Mouse (Mus musculus): ENCODE results near the gene Cog5.

Gene Cog5

DNA sequence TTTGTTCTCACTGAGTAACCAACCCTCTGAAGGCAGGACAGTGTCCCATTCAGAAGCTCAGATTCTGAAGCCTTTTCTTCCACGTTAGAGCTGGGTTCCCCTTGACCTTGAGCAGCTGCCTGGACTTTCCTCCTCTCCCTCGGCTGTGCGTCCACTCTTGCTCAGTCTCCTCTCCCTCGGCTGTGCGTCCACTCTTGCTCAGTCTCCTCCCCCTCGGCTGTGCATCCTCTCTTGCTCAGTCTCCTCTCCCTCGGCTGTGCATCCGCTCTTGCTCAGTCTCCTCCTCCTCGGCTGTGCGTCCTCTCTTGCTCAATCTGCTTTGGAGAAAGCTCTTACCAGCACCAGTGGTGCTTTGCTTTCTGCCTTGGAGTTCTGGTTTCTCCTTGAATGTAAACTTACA, 171.2 kb downstream of the Cog5 start:
- DNase-seq, result no peak

DNA sequence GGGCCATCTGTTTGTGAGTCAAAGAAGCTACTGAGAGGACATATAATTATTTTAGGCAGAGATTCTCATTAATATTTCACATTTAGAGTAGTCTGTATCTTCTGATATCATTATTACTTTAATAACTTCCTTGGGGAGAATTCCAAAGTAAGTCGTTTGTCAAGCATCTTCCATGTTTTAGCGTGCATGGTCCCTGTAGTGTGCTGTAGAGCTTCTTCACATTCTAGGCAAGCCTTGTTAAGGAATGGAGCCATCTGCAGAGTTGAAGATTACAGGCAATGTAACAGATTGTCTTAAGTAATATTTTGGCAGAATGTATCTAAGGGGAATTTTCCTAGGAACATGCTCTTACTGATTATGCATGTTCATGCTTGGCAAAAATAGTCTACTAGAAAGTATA, 171.8 kb downstream of the Cog5 start:
- DNase-seq, result no peak

DNA sequence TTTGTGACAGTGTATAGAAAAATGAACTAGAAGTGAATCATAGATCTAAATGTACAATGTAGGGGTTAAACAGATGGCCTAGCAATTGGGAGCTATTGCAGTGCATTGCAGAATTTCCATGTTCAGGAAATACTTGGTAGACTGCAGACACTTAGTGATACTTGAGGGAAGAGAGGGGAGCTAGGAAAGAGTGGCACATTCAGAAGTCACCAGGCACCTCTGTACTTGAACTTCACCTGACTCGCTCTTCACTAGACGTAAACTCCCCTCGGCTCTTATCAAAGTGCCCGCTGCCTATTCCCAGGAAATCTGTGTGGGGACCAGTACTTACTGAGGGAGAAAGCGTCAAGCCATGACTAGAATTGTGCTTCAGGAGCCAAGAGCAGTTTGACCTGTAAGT, 180.8 kb downstream of the Cog5 start:
- DNase-seq, result peak in 1 of 2 experiments; percentile 21

DNA sequence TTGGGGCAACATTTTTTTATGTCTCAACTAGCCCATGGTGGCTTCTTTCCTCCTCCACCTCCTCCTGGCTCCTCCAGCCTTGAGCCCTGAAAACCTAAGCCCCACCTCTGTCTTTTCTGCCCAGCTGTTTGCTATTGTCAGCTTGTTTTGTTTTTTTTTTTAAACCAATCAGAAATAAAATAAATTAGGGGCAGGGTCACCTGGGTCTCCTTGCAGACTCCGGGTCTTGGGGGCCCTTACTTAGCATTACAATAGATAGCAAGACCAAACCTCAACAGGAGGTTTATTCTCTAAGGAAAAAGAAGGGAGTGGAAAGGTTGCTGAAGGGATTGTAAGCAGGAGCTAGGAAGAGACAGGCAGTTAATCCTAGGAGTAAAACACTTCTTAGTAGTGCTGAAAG, 181.5 kb downstream of the Cog5 start:
- no peak for DNase-seq

DNA sequence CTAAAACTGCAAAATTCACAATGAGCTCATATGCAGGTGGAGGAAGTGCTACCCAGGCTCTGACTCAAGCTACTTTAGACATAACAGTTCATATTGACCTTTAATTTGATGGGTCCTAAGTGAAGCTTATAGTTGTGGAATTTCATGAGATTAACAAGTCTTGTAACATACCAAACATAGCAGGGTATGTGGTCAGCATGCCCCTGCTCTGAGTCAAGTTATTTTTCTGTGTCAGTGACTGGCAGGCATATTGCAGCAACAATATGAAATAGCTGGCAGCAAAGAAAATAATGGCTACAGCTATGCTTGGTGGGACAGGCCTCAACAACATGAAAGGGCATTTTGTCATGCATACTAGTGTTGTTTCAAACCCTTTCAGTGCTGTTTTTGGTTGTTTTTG, 183.9 kb downstream of the Cog5 start:
- no peak for DNase-seq

DNA sequence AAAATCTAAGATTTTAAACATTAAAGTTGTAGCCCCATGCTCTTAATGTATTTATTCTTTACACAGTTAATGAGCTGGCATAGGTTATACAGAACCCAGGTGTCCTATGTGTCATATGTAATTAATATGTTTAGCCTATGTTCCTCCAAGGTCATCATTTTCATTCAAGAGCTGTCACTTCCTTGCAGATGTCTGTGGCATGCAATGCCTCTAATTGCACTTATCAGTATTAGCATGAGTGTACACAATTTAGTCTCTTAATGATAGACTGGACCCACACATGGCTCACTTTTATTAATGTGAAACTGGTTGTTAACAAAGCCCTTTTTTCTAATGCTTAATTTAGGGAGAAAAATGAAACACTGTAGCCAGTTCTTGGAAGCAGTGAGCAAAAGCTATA, 184.6 kb downstream of the Cog5 start:
- no peak for DNase-seq

DNA sequence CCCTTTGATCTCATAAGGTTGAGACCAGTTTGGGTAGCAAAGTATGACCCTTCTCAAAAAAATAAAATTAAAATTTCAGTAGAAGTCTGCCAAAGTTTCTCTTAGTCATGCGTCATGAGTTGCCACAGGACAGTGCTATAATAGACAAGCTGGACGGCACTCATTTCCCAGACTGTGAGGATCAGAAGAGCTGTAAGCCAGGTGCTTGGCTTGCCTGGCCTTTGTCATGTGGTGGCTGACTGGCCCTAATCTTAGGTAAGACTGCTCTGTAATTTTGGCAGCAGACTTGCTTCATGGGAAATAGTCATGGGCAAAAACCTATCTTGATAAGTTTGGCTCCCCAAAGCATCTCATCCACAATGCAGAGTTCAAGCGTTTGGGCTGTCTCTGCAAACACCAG, 191.4 kb downstream of the Cog5 start:
- DNase-seq, result no peak

DNA sequence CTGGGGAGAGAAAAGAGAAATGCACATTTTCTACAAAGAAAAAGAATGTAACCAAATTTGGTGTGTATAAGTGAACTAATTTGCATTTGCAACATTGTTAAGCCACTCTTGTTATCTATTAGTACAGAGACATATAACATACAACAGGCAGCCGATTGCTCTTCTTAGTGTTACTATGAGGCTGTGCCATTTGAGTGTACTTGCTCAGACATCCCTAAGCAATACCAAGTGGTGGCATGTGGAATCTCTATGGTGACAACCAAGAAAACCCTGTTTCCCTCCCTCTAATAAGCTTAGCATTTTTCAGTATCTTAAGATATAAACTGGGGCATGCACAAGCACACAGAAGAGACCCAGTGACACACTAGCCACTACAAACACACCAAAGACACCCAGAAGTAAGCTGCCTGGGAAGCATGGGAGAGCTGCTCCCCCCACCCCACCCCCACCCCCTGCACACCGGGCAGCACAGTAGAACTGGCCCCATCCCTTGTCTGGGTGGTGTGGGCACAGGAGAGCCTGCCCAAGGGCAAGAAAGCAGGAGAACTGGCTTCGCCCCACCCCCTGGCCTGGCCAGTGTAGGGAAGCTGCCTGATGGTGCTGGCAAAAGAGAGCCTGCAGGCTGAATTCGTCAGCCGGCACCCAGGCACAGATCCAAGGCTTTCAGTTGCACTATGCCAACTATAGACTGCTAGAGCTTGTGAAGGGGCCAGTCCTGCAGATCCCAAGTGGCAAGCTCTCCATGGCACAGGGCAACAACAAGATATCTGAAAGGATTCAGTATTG, 194.2 kb downstream of the Cog5 start:
- DNase-seq, result peak; percentile 55 to 60

DNA sequence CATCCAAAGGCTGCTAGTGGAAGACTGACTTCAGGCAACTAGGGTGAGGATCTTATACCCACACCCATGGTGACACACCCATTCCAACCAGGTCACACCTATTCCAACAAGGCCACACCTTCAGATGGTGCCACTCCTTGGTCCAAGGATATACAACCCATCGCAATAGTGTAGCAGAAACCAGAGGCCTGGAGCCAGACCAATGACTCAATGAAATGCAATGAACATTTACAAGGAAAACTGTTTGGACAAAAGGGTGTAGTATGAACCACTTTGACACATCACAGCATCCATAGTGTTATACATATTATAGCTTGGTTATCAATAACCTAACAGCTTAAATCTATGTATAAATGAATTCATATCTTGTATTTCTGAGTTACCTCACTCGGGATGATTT, 194.9 kb downstream of the Cog5 start:
- no peak for DNase-seq

DNA sequence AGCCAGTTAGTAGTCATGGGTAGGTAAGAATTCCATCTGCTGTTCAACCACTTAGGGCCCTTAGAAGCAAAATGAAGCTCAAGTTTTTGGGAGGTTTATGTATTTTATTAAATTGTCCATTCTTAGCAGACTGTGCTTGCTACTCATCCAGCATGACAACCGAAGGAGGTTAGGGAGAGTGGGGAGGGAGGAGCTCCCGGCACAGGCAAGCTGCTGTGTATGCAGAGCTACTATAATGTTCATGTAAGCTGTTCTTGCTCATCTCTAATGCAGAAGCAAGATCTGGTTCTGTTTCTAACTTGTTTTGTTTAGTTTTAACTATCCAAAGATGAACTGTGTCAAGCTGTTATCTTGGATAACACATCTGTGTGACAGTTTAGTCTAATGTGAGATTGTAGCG, 199.4 kb downstream of the Cog5 start:
- DNase-seq, result no peak

DNA sequence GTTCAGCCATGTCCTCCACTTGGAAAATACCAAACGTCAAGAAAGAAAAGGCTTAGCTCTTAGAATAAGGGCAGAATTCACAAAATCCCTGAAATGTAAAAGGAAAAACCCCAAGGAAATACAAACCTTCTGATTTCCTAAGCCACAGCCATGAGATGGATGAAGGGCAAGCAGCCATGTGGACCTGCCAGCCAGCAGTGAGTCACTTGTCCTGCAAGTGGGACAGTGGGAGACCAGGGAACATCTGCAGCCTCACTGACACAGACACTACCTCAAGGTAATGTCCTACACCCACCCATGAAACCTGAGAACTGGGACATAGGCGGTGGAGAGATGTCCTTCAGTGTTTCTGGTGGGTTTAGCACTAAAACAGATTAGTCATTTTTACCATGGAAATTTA, 200.1 kb downstream of the Cog5 start:
- peak in 1 of 2 experiments; percentile 6 for DNase-seq

DNA sequence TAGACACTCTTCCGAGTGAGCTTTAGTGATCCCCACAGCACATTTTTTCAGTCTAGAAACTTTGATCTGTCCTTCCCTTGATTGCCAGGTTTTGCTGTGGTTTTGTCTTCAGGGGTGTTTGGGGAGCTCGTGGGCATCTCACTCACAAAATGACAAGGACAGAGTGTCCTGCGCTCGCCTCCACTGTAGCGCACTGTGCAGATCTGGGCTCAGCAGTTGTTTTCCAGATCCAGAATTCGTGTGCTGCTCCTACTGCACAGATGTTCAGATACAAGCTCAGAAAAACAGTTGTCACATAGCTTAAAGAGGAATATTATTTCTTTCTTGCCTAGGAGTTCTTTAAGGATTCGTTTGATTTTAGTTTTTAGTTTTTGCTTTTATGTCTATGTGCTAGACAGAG, 203.1 kb downstream of the Cog5 start:
- DNase-seq, result no peak

DNA sequence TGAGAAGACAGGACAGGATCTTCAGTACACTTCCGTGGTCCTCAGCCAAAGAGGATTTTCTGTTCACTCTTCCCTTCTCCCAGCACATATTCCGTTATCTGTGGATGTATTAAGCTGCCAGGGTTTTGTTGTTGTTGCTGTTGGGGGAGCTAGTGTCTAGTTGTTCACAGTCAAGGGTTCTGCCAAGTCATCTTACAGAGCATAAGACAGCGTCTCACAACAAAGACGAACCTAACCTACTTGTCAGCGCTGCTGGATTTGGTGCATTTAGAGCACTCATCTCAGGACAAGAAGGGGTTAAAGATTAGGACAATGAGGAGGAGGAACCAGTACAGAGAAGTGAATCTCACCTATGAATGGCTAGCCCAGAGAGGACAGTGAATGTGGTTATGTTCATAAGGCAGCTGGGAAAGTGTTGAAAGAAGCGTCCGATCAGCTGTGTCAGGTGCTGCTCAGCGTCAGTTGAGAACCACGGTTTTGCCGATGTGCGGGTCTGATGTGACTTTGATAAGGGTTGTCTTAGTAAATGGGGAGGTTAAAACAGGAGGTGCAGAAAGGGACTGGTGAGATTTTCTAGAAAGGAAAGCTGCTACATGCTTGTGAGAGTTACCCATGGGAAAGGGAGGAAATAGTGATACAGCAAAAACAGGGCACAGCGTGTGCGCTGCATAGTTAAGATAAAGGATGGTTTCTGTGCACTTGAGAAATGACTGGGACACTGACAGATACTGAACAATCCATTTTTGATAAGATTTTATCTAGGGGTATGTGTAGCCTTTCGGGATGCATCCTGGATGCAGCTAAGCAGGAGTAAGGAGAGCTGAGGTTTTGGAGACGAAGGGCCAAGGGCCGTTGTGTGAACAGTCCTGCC, 208.2 kb downstream of the Cog5 start:
- no peak for DNase-seq

DNA sequence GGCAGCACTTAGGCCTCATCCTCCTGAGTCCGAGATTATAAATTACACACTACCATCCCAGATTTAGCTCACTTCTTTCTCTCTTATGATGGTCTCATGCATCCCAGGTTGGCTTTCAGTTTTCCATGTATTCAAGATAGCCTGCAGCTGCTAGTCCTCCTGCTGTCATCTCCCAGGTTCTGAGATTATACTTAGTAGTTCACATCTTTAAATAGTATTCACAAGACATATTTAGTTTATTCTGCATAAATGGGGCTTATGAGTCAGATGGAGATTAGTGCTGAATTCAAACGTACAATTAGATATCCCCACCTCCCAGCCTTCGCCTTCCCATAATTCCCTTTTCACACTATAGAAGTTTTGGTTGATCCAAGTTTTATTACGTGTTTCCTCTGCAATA, 222.1 kb downstream of the Cog5 start:
- no peak for DNase-seq

DNA sequence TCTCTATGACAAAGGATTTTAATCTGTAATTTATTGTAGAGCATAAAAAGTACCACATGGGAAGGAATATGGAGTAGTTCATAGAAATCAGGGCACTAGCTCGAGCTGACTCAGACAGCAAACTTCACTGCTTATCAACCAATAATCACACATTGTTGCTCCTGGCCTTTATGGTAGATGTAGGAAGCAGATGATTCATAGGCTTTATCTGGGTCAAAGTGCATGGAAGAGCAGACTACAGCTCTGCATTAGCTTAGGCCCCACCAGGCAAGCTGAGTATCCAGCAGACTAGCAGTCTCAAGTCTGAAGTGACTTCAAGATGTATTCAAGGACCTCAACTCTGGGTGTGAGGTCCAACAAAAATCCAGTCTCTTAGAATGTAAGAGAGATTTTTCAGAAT, 228.1 kb downstream of the Cog5 start:
- no peak for DNase-seq

DNA sequence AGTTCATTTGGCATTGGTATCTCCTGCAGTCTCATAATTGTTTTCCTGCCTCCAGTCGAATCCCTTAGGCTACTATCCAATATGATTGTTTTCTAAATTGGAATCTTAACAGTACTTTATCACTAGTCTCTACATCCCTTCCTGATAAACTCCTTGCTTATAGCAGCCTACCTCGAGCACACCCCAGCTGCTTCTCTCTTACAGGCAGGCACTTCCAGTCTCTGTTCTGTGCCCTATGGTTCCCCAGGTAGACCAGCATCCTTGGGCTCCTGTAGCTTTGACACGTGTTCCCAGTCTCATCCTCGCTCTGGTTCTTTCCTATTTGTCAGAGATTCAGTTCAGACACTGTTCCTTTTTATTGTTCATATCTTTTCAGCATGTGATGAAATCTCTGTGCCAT, 229.7 kb downstream of the Cog5 start:
- DNase-seq, result no peak

DNA sequence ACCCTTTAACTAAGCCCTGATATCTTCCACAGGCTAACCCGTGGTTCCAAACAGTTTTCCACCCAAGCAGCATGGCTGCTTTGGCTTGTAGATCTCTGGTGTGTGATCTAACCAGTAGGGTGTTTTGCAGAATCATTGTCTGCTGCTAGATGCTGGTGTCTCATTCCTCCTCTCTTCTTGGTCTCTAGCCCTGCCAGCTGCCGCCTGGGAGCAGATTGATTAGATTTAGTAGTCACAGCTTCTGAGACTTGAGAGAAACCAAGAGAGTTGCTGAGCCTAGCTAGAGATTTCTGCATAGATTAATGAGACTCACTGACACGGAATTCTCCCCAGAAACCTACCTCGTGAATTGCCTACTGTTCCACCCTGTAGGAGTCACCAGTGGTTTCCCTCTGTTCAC, 230.4 kb downstream of the Cog5 start:
- no peak for DNase-seq

DNA sequence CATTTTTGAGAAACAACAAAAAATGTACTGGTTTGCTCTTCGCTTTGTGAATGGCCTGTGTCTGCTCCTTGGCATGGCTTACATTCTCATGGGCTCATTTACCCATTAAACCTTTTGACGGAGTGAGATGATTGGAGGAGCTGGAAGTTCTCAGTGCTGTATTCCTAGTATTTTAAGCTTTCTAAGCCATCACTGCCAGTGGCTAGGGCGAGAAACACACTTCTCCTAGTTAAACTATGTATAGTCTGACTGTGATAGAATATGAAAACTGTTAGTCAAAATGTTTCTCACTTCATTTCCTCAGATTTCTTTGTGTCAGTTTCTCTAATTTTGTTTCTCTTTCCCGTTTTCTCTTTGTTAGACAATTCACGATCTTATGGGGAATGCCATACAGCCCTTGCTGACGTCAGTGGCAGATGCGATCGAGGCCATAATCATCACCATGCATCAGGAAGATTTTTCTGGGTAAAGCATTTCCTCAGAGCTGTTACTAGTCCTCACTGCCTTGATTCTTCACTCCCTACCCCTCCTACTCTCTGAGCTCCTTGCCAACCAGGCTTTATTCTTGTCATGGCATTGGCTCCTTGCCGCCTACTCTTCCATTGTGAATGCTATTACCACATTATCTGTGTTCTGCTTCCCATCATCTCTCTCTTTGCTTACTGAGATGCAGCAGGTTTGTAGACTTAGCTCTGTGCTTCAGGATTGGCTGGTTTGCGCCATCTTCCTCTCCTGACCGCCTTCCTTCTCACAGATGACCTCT, 231.4 kb downstream of the Cog5 start:
- no peak for DNase-seq

DNA sequence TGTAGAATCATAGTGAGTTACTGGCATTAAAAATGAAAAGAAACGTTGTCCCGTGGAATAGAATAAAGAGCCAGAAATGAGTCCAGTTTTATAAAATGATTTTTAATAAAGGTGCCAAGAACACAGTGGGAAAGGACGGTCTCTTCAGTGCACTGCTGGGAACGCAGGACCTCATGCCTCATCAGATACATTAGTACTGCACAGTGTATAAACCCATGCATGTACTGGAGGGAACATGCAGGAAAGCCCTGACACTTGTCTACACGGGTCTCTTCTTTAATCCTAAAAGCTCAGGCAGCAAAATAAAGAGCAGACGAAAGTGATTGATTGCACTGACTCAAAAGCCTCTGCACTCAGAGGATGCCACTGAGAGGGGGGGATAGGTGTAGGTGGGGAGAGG, 236.0 kb downstream of the Cog5 start:
- DNase-seq, result no peak

DNA sequence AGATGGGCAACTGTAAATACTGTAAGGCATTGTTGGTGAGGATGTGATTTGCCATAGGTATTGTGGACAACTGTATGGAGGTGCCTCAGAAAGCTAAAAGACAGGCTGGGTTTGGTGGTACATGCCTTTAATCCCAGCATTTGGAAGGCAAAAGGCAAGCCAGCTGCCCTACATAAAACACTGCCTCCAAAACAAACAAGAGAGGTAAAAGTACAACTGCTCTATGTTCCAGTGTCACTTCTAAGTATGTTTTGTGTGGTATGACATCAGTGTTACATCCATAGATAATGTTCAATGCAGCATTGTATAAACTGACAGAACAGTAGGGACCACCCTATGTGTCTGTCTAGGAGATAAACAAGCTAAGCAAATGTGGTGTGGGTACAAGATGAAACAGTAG, 237.4 kb downstream of the Cog5 start:
- no peak for DNase-seq

DNA sequence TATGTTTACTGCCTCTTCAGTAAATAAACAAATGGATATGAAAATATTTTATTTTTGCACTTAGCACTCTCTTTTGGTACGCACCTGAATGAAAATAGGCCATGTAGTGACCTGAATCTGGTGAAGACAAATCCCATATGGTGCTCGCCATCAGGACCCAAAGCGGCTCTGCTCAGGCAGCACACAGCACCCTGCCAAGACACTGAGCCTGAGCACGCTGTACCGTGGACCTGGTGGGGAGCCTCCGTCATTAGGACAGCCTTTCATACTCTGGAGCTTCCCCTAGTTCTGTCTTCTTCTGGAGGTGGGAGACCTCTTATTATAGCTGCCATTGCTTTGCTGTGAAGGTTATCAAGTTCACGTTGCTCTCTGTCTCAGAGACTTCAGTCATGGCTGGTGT, 238.1 kb downstream of the Cog5 start:
- no peak for DNase-seq

DNA sequence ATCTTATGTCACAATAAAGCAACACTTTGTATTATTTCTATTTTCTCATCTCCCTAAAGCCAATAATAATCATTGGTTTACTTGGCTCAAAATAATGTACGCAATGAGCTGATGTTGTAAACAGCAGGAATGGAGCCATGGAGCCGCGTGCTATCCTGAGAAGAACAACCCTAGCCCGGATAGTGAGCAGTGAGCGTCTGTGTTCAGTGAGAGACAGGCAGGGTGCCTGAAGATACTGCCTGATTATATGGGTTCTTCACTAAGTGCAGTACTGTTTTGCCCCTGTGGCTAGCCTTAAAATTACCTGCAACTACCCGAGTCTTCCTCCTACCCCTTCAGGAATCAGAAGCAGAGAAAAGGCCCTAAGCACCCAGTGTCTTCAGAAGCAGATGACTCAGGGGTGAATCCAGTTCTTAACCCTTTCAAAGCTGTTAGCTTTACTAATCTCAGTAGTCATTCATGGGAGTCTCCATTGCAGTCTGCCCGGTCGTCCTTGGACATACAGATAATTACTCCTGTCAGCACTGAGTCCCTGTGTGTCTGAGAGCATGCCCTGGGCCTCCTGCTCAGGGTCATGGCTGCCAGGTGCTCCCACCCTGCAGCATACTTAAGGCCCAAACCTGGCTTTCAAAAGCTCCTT, 240.5 kb downstream of the Cog5 start:
- DNase-seq, result no peak

DNA sequence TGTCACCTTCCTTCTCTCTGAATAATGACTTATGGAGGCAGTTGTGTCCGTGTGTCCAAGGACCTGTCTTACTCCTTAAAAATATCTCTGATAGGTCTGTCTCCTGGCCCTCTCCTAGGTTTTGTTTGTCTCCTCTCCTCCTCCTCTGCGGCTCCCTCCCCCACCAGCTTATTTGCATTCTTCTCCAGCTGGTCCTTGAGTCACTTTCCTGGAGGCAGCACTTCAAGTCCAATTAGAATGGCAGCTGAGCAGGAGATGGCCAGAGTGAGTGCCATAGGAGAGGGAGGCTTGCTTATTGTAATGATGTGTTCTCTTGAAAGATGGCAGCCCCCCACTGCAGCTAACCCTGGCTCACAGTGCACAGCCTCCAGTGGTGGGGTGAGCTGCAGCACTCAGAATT, 241.2 kb downstream of the Cog5 start:
- peak; percentile 53 to 67 for DNase-seq
